Comparison of ENCODE assay signal across 1 mouse cellular context in the genomic region with DNA sequence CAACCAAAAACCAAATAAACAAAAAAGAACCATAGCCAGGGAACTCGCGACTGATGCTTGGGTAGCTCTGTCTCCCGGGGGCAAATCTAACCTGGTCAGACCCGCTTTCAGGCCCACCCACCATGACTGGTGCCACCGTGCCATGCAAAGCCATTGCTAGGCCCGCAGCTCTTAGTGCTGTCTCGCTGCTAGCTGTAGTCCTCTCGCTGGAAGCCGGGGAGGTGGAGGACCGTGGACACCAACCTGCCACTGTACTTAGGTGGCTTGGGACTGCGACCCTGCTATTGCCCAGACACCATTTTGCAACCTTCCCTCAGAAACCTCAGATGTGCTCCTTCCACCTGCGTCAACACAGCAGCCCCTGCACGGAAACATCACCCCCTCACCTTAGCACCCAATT.
TF ChIP-seq lines count a peak whose summit lies in the region.

No protein-coding gene starts in this region.

TF ChIP-seq in CH12.LX, 34 proteins besides CTCF, POLR2A, EP300 and RAD21:
- TF ChIP-seq MXI1 (IDR thresholded peaks at IDR 0.05; ENCODE audit: low read depth, low read length) (no peak), GABPA (IDR thresholded peaks at IDR 0.05; ENCODE audit: insufficient replicate concordance, low read depth, low read length) (no peak), ZNF384 (IDR thresholded peaks at IDR 0.05; ENCODE audit: low read depth, low read length) (no peak), ZKSCAN1 (IDR thresholded peaks at IDR 0.05; ENCODE audit: borderline replicate concordance, low read depth, low read length) (no peak), UBTF (IDR thresholded peaks at IDR 0.05; ENCODE audit: low read depth, low read length) (no peak), KAT2A (IDR thresholded peaks at IDR 0.05; ENCODE audit: insufficient replicate concordance, low read length) (no peak), MAFK (IDR thresholded peaks at IDR 0.05; ENCODE audit: insufficient replicate concordance, low read length) (no peak)
TF ChIP-seq in CH12.LX: peak in this region for 0.
